Mouse (Mus musculus) stomach, postnatal 0 days (tissue): ENCODE measurements at regions not wholly inside any gene's neighbourhood (a gene's known extent, or its start where the extent isn't known, plus 50 kb on each side); places are given as distances from the start of the nearest gene placed in this dataset.

ENCODE experiments used
- ATAC-seq: fragments of 200-750 bp; cut with Nextera tagmentation; 2 replicates; pipeline ENCODE4 v1.8.0; 2017; ENCODE audit not compliant: low FRiP score, low TSS enrichment
- DNase-seq: peaks from one replicate; pipeline ENCODE4 v3.0.0-alpha.2; 2016; ENCODE audit warnings: low spot score
- H3K27ac ChIP-seq: fragments of 300-500 bp; sonication (generic); replicated peaks from 2 replicates; pipeline ENCODE4 v1.5.1; 2014; ENCODE audit warnings: mild to moderate bottlenecking, control low read depth
- H3K27me3 ChIP-seq: fragments of 300-500 bp; sonication (generic); 2 replicates; pipeline ENCODE4 v1.6.1; 2014; ENCODE audit warnings: low read length; ENCODE audit not compliant: control insufficient read depth, insufficient read depth
- H3K36me3 ChIP-seq: fragments of 300-500 bp; sonication (generic); 2 replicates; pipeline ENCODE4 v1.6.1; 2014; ENCODE audit warnings: low read length, mixed read lengths; ENCODE audit not compliant: control insufficient read depth, insufficient read depth
- H3K4me1 ChIP-seq: fragments of 300-500 bp; sonication (generic); replicated peaks from 2 replicates; pipeline ENCODE4 v1.6.1; 2014; ENCODE audit warnings: antibody characterized with exemption; ENCODE audit not compliant: control insufficient read depth, insufficient read depth
- H3K4me2 ChIP-seq: fragments of 300-500 bp; sonication (generic); replicated peaks from 2 replicates; pipeline ENCODE4 v1.6.1; 2014; ENCODE audit warnings: low read depth, mild to moderate bottlenecking, control low read depth, moderate library complexity
- H3K4me3 ChIP-seq: fragments of 300-500 bp; sonication (generic); 2 replicates; pipeline ENCODE4 v1.5.1; 2014; ENCODE audit warnings: low read depth, low read length, control low read depth
- H3K9ac ChIP-seq: fragments of 300-500 bp; sonication (generic); 2 replicates; pipeline ENCODE4 v1.6.1; 2014; ENCODE audit warnings: mild to moderate bottlenecking, low read length, control low read depth, mixed read lengths
- H3K9me3 ChIP-seq: fragments of 300-500 bp; sonication (generic); 2 replicates; pipeline ENCODE4 v1.6.1; 2016; ENCODE audit warnings: low read length; ENCODE audit not compliant: control insufficient read depth
- CTCF ChIP-seq: IDR thresholded peaks from 2 replicates; pipeline ENCODE4 v1.5.1; 2016; ENCODE audit warnings: antibody characterized with exemption, low read depth, mild to moderate bottlenecking, moderate library complexity
- EP300 ChIP-seq: optimal IDR thresholded peaks from 2 replicates; pipeline ENCODE3; 2016; ENCODE audit warnings: antibody characterized with exemption
- WGBS: fragments of 180-500 bp; shearing (Covaris S2); extraction: QIAGEN DNeasy Blood & Tissue Kit; methylation state at CpG from one replicate; pipeline ENCODE4 v1.1.7; 2014; 5-methylcytosine and 5-hydroxymethylcytosine counted together

- Histone ChIP-seq H3K9ac (no peak overlapping the region), H3K4me3 (no peak overlapping the region), H3K9me3 (no peaks in the 10 kb centered on the region), H3K27ac (no peak overlapping the region), H3K27me3 (no peaks in the 10 kb centered on the region), H3K4me2 (no peak overlapping the region), H3K4me1 (no peaks in the 10 kb centered on the region), H3K36me3 (no peaks in the 10 kb centered on the region)
- 41% methylated on average over 23 of the region's 23 CpGs for WGBS
- ATAC-seq, result no peak
- TF ChIP-seq CTCF (no peak), EP300 (no peak)
- no peak for DNase-seq
These were observed 356.0 kb upstream of the Kcnab2 start for GRCm38 (mm10) chr4:152833411-152834310.

- ATAC-seq (no peak), DNase-seq (no peak)
- H3K9ac ChIP-seq, result no peak overlapping the region
- no peaks in the 10 kb centered on the region for H3K36me3 ChIP-seq
- WGBS, result 75% methylated on average over 10 of the region's 10 CpGs
- no peaks in the 10 kb centered on the region for H3K4me1 ChIP-seq
- TF ChIP-seq EP300 (no peak), CTCF (no peak)
- H3K4me3 ChIP-seq, result no peak overlapping the region
- H3K4me2 ChIP-seq, result no peak overlapping the region
- H3K27ac ChIP-seq, result no peak overlapping the region
- H3K27me3 ChIP-seq, result no peaks in the 10 kb centered on the region
- 0 out of 2 replicates have a peak, but pooled peaks cover 3% of the 10 kb centered on the region for H3K9me3 ChIP-seq
These were observed 355.2 kb upstream of the Kcnab2 start for GRCm38 (mm10) chr4:152832757-152833363.

- DNase-seq (no peak), ATAC-seq (no peak)
- H3K27ac ChIP-seq, result no peak overlapping the region
- 16% methylated on average over 12 of the region's 12 CpGs for WGBS
- H3K4me3 ChIP-seq, result no peak overlapping the region
- no peak for TF ChIP-seq CTCF
- no peak for TF ChIP-seq EP300
- H3K27me3 ChIP-seq, result no peaks in the 10 kb centered on the region
- H3K36me3 ChIP-seq, result no peaks in the 10 kb centered on the region
- H3K4me2 ChIP-seq, result no peak overlapping the region
- H3K9me3 ChIP-seq, result 0 out of 2 replicates have a peak, but pooled peaks cover 3% of the 10 kb centered on the region
- no peaks in the 10 kb centered on the region for H3K4me1 ChIP-seq
- no peak overlapping the region for H3K9ac ChIP-seq
These were observed 347.5 kb upstream of the Kcnab2 start for GRCm38 (mm10) chr4:152825185-152825584.

GRCm38 (mm10) chr4:152816139-152816757 lies 338.6 kb upstream of the Kcnab2 start:
- H3K9ac ChIP-seq, result no peak overlapping the region
- no peaks in the 10 kb centered on the region for H3K9me3 ChIP-seq
- 47% methylated on average over 17 of the region's 17 CpGs for WGBS
- no peak overlapping the region for H3K27ac ChIP-seq
- no peak overlapping the region for H3K4me3 ChIP-seq
- no peaks in the 10 kb centered on the region for H3K36me3 ChIP-seq
- DNase-seq (no peak), ATAC-seq (no peak)
- no peak for TF ChIP-seq CTCF
- no peak for TF ChIP-seq EP300
- no peak overlapping the region for H3K4me2 ChIP-seq
- no peaks in the 10 kb centered on the region for H3K27me3 ChIP-seq
- H3K4me1 ChIP-seq, result no peaks in the 10 kb centered on the region

GRCm38 (mm10) chr4:152806611-152807010 lies 328.9 kb upstream of the Kcnab2 start:
- Histone ChIP-seq H3K4me3 (no peak overlapping the region), H3K27ac (no peak overlapping the region), H3K9ac (no peak overlapping the region), H3K4me2 (no peak overlapping the region), H3K4me1 (no peaks in the 10 kb centered on the region), H3K9me3 (no peaks in the 10 kb centered on the region), H3K36me3 (no peaks in the 10 kb centered on the region), H3K27me3 (no peaks in the 10 kb centered on the region)
- WGBS, result 73% methylated on average over 7 of the region's 7 CpGs
- ATAC-seq, result no peak
- TF ChIP-seq CTCF, result no peak
- no peak for TF ChIP-seq EP300
- DNase-seq, result no peak
